Mouse (Mus musculus): Measurements from ENCODE around the gene Gpn3. TPM values are rescaled to one million over a fixed set of nuclear protein-coding genes. Genes with fewer than 3 reads are reported as not detected.
A peak's percentile ranks its signal among the peaks of the same experiment; 100 is the strongest.

Gene Gpn3
- polyA plus RNA-seq, 1 experiment from 2014 or later: 57.9 TPM

- H3K36me3 ChIP-seq: peaks cover 13% of the 10 kb centered on the region
- WGBS: under 1% methylated on average over 39 of the region's 39 CpGs
- no peaks in the 10 kb centered on the region for H3K9me3 ChIP-seq
- peaks cover 13% of the 10 kb centered on the region for H3K4me1 ChIP-seq
- peak within 1 kb of the TSS; percentile 78 for H3K4me3 ChIP-seq
- ATAC-seq (ENCODE audit: low FRiP score, low read depth): peak; percentile 68; the same call in 1 of the 2 replicates
- no peaks in the 10 kb centered on the region for H3K27me3 ChIP-seq (replicated peaks)
- H3K4me2 ChIP-seq (replicated peaks): peak within 1 kb of the TSS; percentile 91
- H3K9ac ChIP-seq: peak within 1 kb of the TSS; percentile 77
- H3K27ac ChIP-seq: no peak within 1 kb of the TSS
These were observed 20.1 kb downstream of the Gpn3 start, which contains the start of gene Arpc3 for GRCm38 (mm10) chr5:122391786-122392180. Gene Arpc3 (plus strand): TSS chr5:122391878.

- peak overlapping the region; percentile 78 for H3K4me3 ChIP-seq
- H3K9ac ChIP-seq: peak overlapping the region; percentile 77
- ATAC-seq (ENCODE audit: low FRiP score, low read depth): no peak
- H3K27me3 ChIP-seq (replicated peaks): no peaks in the 10 kb centered on the region
- peaks cover 18% of the 10 kb centered on the region for H3K36me3 ChIP-seq
- WGBS: 15% methylated on average over 19 of the region's 19 CpGs
- H3K4me2 ChIP-seq (replicated peaks): peak overlapping the region; percentile 91
- peaks cover 13% of the 10 kb centered on the region for H3K4me1 ChIP-seq
- H3K9me3 ChIP-seq: no peaks in the 10 kb centered on the region
- no peak overlapping the region for H3K27ac ChIP-seq
These were observed 20.7 kb downstream of the Gpn3 start for GRCm38 (mm10) chr5:122392227-122393004.

- 51% methylated on average over 2 of the region's 2 CpGs for WGBS
- Histone ChIP-seq H3K4me2 (replicated peaks) (no peak overlapping the region), H3K9me3 (no peaks in the 10 kb centered on the region), H3K9ac (no peak overlapping the region), H3K27ac (no peak overlapping the region), H3K4me1 (peaks cover 13% of the 10 kb centered on the region), H3K27me3 (replicated peaks) (no peaks in the 10 kb centered on the region), H3K36me3 (peaks cover 27% of the 10 kb centered on the region), H3K4me3 (no peak overlapping the region)
- no peak for ATAC-seq (ENCODE audit: low FRiP score, low read depth)
These were observed 22.2 kb downstream of the Gpn3 start for GRCm38 (mm10) chr5:122393887-122394286.

DNA sequence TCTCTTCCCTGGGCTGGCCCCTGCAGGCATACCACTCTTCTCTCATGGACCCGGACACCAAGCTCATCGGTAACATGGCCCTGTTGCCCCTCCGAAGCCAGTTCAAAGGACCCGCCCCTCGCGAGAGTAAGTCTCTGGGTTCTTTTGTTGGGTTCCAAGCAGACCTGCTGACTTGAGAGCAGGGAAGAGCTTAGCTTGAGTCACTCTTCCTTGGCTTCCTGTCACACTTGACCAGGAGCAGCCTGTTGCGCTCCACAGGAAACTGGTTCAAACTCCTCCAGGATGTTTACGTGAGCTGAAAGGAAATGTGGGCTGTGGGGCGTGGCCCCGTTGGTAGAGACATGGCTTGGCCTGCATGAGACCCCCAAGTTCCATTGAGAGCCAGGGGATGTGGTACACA lies 25.1 kb downstream of the Gpn3 start:
- Histone ChIP-seq H3K4me1 (peaks cover 13% of the 10 kb centered on the region), H3K9me3 (no peaks in the 10 kb centered on the region), H3K4me2 (replicated peaks) (no peak overlapping the region), H3K9ac (no peak overlapping the region), H3K27me3 (replicated peaks) (no peaks in the 10 kb centered on the region), H3K4me3 (no peak overlapping the region), H3K27ac (no peak overlapping the region), H3K36me3 (peaks cover 42% of the 10 kb centered on the region)
- ATAC-seq (ENCODE audit: low FRiP score, low read depth): no peak
- 92% methylated on average over 10 of the region's 10 CpGs for WGBS

DNA sequence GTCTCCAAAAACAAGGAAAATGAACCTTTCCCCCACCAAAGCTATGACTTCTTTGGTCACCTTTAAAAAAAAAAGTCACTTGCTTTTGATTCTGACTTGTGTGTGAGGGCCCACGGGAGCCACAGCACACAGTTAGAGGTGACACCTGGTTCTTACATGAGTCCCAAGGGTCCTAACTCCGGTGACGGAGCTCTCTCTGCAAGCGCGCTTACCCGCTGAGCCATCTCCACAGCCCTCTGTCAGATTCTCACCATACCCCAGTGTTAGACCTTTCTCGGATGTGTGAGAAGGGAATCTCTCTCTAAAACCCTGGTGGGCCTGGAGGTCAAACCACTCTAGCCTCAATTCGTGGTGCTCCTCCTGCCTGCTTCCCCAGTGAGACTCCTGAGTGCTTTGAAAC lies 25.8 kb downstream of the Gpn3 start:
- Histone ChIP-seq H3K4me2 (replicated peaks) (no peak overlapping the region), H3K9me3 (no peaks in the 10 kb centered on the region), H3K27ac (no peak overlapping the region), H3K27me3 (replicated peaks) (no peaks in the 10 kb centered on the region), H3K9ac (no peak overlapping the region), H3K4me1 (peaks cover 10% of the 10 kb centered on the region), H3K36me3 (peaks cover 49% of the 10 kb centered on the region), H3K4me3 (no peak overlapping the region)
- no peak for ATAC-seq (ENCODE audit: low FRiP score, low read depth)
- 90% methylated on average over 8 of the region's 8 CpGs for WGBS

DNA sequence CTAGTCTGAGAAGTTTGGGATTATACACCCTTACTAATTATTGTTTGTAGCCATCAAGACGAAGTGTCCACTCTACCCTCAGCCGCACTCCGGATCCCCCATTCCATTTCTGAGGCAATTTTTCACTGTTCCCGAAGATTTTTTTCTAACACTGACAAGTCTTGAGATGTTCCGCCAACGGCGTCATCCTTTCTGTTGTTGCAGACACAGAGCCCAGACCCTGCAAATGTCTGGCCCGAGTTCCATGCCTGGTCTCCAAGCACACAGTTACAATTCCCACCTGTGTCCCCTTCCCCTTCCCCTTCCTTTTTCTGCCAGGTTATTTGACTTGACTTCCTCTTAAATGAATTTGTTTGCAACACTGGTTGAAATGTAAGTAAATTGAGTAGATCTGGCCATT lies 28.2 kb downstream of the Gpn3 start:
- H3K27ac ChIP-seq: no peak overlapping the region
- no peak overlapping the region for H3K4me2 ChIP-seq (replicated peaks)
- no peaks in the 10 kb centered on the region for H3K27me3 ChIP-seq (replicated peaks)
- no peak for ATAC-seq (ENCODE audit: low FRiP score, low read depth)
- no peaks in the 10 kb centered on the region for H3K9me3 ChIP-seq
- no peaks in the 10 kb centered on the region for H3K4me1 ChIP-seq
- H3K4me3 ChIP-seq: no peak overlapping the region
- 97% methylated on average over 8 of the region's 8 CpGs for WGBS
- peaks cover 67% of the 10 kb centered on the region for H3K36me3 ChIP-seq
- H3K9ac ChIP-seq: no peak overlapping the region

DNA sequence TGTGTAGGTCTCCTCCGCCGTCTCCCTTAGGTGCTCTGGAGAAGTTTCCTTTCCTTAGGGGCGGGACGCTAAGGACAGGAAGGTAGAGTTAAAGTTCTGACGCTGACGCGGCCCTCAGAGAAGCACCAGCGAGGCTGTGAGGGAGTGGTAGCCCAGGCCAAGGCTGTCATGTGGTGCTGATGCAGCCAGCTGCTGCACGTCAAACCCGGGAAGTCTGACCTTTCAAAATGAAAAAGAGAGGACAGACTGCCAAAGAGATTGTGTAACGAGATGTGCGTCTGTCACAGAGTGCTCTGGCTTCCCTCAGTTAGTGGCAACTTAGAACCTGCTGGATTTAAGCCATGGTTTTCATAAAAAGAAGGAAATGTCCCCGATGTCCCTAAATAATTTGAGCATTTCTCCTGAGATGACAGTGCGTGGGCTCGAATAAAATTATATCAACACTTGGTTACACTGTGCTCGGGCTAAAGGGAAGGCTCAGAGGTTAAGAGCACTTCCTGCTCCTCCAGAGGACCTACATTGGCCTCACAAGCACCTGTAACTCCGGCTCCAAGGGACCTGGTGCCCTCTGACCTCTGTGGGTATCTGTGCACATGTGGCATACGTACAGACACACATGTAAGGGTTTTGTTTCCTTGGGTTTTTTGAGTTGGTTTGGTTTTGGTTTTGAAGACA lies 29.1 kb downstream of the Gpn3 start:
- H3K4me2 ChIP-seq (replicated peaks): no peak overlapping the region
- H3K9me3 ChIP-seq: no peaks in the 10 kb centered on the region
- H3K27me3 ChIP-seq (replicated peaks): no peaks in the 10 kb centered on the region
- no peak overlapping the region for H3K4me3 ChIP-seq
- ATAC-seq (ENCODE audit: low FRiP score, low read depth): no peak
- 91% methylated on average over 18 of the region's 18 CpGs for WGBS
- H3K36me3 ChIP-seq: peaks cover 72% of the 10 kb centered on the region
- H3K4me1 ChIP-seq: no peaks in the 10 kb centered on the region
- no peak overlapping the region for H3K9ac ChIP-seq
- no peak overlapping the region for H3K27ac ChIP-seq

DNA sequence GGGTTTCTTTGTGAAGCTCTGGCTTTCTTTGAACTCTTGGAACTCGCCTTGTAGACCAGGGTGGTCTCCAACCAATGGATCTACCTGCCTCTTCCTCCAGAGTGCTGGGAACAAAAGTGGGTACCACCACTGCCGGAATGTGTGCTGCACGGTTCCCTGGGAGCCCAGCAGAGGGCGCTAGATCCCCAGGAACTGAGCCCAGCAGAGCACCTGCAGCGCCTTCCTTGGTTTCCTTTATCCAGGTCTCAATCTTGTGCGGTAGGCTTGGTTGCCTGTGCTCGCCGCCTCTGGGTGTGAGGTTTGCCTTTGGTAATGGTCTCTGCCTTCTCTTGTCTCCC lies 29.6 kb downstream of the Gpn3 start:
- peaks cover 77% of the 10 kb centered on the region for H3K36me3 ChIP-seq
- 0 out of 2 replicates have a peak, but pooled peaks cover 2% of the 10 kb centered on the region for H3K9me3 ChIP-seq
- 25% methylated on average over 8 of the region's 8 CpGs for WGBS
- no peak for ATAC-seq (ENCODE audit: low FRiP score, low read depth)
- no peak overlapping the region for H3K27ac ChIP-seq
- H3K4me1 ChIP-seq: no peaks in the 10 kb centered on the region
- no peak overlapping the region for H3K9ac ChIP-seq
- no peak overlapping the region for H3K4me3 ChIP-seq
- H3K27me3 ChIP-seq (replicated peaks): no peaks in the 10 kb centered on the region
- no peak overlapping the region for H3K4me2 ChIP-seq (replicated peaks)

- 84% methylated on average over 13 of the region's 13 CpGs for WGBS
- H3K4me1 ChIP-seq: no peaks in the 10 kb centered on the region
- no peak overlapping the region for H3K4me2 ChIP-seq (replicated peaks)
- 0 out of 2 replicates have a peak, but pooled peaks cover 6% of the 10 kb centered on the region for H3K9me3 ChIP-seq
- no peak overlapping the region for H3K27ac ChIP-seq
- no peaks in the 10 kb centered on the region for H3K27me3 ChIP-seq (replicated peaks)
- H3K9ac ChIP-seq: no peak overlapping the region
- ATAC-seq (ENCODE audit: low FRiP score, low read depth): no peak
- H3K4me3 ChIP-seq: no peak overlapping the region
- H3K36me3 ChIP-seq: peaks cover 80% of the 10 kb centered on the region
These were observed 30.5 kb downstream of the Gpn3 start for GRCm38 (mm10) chr5:122402160-122402559.

GRCm38 (mm10) chr5:122402772-122403171 lies 31.1 kb downstream of the Gpn3 start:
- no peaks in the 10 kb centered on the region for H3K4me1 ChIP-seq
- H3K36me3 ChIP-seq: peaks cover 80% of the 10 kb centered on the region
- H3K4me3 ChIP-seq: no peak overlapping the region
- no peak overlapping the region for H3K9ac ChIP-seq
- H3K27ac ChIP-seq: no peak overlapping the region
- H3K27me3 ChIP-seq (replicated peaks): no peaks in the 10 kb centered on the region
- 90% methylated on average over 5 of the region's 5 CpGs for WGBS
- no peak overlapping the region for H3K4me2 ChIP-seq (replicated peaks)
- H3K9me3 ChIP-seq: 0 out of 2 replicates have a peak, but pooled peaks cover 6% of the 10 kb centered on the region
- no peak for ATAC-seq (ENCODE audit: low FRiP score, low read depth)

- H3K9ac ChIP-seq: no peak overlapping the region
- H3K4me3 ChIP-seq: no peak overlapping the region
- no peak overlapping the region for H3K4me2 ChIP-seq (replicated peaks)
- H3K27ac ChIP-seq: no peak overlapping the region
- no peaks in the 10 kb centered on the region for H3K27me3 ChIP-seq (replicated peaks)
- 0 out of 2 replicates have a peak, but pooled peaks cover 6% of the 10 kb centered on the region for H3K9me3 ChIP-seq
- H3K4me1 ChIP-seq: no peaks in the 10 kb centered on the region
- peaks cover 75% of the 10 kb centered on the region for H3K36me3 ChIP-seq
- WGBS: 94% methylated on average over 12 of the region's 12 CpGs
- no peak for ATAC-seq (ENCODE audit: low FRiP score, low read depth)
These were observed 31.7 kb downstream of the Gpn3 start for GRCm38 (mm10) chr5:122403362-122403761.

DNA sequence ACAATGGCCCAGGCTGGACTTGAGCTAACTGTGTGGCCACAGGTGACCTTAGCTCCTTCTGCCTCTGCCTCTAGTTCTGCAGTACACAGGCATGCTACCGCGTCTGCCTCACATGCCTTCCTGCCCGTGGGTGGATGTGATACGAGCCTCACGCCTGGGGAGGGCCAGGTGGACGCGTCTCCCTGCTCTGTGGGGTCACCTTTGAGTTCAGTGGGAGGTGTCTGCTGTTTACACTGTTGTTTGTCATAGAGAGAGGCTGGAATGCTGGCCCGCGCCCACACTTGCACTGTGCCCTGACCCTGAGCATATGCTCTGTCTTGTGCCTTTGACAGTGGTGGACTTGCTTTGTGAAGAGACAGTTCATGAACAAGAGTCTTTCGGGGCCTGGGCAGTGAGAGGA lies 33.9 kb downstream of the Gpn3 start:
- H3K36me3 ChIP-seq: peaks cover 78% of the 10 kb centered on the region
- ATAC-seq (ENCODE audit: low FRiP score, low read depth): no peak
- WGBS: 96% methylated on average over 10 of the region's 10 CpGs
- H3K27me3 ChIP-seq (replicated peaks): no peaks in the 10 kb centered on the region
- H3K4me2 ChIP-seq (replicated peaks): no peak overlapping the region
- H3K9ac ChIP-seq: no peak overlapping the region
- H3K4me3 ChIP-seq: no peak overlapping the region
- H3K27ac ChIP-seq: no peak overlapping the region
- H3K4me1 ChIP-seq: no peaks in the 10 kb centered on the region
- 0 out of 2 replicates have a peak, but pooled peaks cover 6% of the 10 kb centered on the region for H3K9me3 ChIP-seq

All from neural tube, embryonic 12.5 days (tissue).